Mouse (Mus musculus): ENCODE data around the gene Hsf4.

Gene Hsf4

GRCm38 (mm10) chr8:105259721-105260320 is 9.8 kb upstream of the Hsf4 start:
- DNase-seq: peak; percentile 79

- no peak for DNase-seq
These were observed 9.1 kb upstream of the Hsf4 start for GRCm38 (mm10) chr8:105260371-105261099.

DNA sequence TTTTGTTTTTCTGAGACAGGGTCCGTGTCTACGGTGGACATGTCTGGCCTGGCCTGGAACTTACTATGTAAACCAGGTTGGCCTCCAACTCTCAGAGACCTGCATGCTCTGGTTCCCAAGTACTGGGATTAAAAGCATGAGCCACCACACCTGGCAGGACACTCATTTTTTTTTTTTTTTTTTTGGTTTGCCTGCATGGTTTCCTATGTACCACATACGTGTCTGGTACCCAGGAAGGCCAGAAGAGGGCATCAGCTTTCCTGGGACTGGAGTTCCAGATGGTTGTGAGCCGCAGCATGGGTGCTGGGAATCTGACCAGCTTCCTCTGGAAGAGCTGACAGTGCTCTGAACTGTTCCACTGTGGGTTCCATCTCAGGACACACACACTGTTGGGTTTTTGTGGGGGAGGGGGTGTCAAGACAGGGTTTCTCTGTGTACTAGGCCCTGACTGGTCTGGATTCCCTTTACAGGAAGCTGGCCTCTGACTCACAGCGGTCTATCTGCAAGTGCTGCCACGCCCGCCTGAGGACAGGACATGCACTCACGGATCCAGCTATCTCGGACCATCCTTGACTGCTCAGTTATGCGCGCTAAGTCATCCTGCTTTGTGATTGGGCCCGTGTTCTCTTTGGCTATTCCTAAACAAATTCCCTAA is 8.1 kb upstream of the Hsf4 start:
- no peak for DNase-seq

DNA sequence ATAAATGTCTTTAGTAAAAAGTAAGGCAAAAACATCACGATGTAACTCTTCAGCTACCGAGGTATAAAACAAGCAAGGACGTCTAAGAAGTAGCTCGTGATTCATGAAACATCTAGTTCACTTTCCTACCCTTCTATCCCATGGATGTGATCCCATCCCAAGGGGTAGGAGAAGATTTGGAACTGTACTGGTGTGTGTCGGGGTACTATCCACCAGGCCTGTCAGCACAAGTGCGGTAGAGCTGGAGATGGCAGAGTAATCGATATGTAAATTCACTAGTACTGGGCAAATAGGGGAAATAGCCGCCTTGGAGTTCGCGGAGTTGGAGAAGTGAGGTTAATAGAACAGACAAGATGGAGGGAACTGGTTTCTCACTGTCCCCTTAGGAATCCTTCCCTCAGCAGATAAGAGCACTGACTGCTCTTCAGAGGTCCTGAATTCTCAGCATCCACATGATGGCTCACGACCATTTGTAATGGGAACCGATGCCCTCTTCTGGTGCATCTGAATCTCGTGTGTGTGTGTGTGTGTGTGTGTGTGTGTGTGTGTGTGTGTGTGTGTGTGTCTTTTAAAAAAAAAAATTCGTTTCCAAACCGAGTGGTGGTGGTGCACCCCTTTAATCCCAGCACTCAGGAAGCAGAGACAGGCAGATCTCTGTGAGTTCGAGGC is 6.2 kb upstream of the Hsf4 start:
- no peak for DNase-seq

DNA sequence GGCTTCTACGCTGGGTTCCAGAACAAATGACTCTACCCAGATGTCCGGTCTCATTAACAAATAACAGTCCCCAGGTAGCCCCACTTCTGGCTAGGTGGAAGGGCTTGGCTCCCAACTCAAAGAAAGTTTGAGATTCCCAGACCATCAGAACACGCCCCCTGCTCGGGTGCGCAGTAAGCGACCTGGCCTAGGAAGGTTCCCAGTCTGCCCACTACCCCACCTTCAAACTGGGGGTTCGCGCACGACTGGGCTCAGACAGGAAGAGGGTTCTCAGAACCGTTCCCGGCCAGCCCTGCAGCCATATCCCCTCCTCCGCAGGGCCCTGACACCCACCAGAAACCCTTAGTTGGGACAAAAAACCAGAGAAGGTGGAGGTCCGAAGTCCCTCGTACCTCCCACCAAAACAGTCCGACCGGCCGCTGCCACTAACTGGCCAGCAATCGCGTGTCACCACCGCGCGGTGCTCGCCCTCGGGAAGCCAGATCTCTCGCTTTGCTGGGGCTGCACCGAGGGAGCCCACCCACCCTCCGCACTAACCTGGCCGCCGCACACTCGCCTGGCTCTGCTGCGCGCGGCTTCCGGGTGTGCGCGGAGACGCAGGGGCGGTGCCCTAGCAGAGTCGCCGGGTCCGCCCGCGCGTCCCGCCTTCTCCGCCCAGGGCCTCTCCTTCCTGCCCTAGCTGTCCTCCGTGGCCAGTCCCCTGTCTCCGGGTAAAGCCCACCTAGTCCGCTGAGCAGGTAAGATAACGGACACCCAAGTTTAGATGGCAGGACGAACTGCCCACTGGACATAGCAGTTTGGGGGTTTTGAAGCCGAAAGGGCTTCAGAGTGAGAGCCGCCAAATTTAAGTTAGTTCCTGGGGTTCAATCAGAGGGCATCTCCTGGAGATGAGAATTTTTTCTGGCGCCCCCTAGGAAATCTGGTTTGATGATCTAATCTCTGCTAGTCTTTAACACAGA is 5.3 kb upstream of the Hsf4 start, which contains the start of the genes Tradd and Fbxl8:
Gene Tradd, minus strand, starts transcription at position 586 of the 959 bp plus-strand sequence.
Gene Fbxl8, plus strand, starts transcription at position 625 of the 959 bp plus-strand sequence.
- DNase-seq: peak; percentile 78

DNA sequence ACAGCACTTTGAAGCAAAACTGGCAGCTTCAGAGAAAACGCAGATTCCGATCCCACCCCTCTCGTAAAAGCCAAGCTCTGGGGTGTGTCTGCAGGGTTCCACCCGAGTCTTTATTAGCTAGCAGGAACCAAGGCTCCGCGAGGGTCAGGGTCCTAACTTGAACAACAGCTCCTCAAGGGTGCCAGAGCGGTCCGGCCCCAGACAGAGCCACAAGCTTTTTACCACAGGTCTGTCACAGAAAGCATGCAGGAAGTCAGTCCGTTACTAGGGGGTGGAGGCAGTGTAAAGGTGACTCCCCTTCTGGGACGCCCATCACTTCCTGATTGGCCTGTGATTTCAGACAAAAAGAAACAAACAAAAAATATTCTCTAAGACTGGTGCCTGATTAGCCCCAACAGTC is 4.5 kb upstream of the Hsf4 start:
- DNase-seq: peak; percentile 57

GRCm38 (mm10) chr8:105266775-105267174 is 2.8 kb upstream of the Hsf4 start:
- DNase-seq: peak; percentile 40

- no peak for DNase-seq
These were observed 1.1 kb upstream of the Hsf4 start for GRCm38 (mm10) chr8:105268342-105269074.

DNA sequence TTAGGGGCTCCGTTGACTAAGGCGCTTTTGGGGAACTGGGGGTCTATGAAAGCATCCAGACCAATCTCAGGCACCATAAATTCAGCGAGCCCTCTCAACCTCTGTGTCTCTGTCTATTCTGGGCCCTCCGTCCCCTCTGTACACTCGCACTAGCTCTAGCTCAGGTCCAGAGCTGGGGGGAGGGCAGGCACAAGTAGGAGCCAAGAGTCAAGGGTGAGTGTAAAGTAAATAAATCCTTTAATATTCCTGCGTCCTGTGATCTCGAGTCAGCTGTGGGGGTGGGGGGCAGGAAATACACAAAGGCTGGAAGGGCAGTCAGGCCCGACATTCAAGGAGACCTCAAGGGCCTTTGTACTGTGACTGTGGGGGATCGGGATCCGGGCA is 534 bp upstream of the Hsf4 start:
- DNase-seq: no peak

GRCm38 (mm10) chr8:105270101-105270915 is 707 bp downstream of the Hsf4 start:
- no peak for DNase-seq

- no peak for DNase-seq
These were observed 1.2 kb downstream of the Hsf4 start for GRCm38 (mm10) chr8:105270916-105271186.

DNA sequence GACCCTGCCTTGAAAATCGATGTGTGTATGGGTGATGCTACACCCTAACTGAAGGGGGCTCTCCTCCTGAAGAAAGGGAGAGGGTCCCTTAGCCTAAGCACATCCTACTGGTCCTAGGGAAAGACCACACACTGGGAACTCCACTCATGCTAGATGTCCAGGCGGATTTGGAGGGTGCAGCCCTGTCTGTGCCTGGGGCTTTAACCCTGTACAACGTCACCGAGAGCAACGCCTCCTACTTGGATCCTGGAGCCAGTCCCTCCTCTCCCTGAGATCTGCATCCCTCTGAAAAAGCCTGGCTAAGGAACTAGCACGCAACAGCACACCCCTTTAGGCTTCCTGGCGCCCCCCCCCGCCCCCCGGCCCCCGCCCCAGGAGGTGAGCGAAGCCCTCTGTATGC is 5.8 kb downstream of the Hsf4 start:
- no peak for DNase-seq

DNA sequence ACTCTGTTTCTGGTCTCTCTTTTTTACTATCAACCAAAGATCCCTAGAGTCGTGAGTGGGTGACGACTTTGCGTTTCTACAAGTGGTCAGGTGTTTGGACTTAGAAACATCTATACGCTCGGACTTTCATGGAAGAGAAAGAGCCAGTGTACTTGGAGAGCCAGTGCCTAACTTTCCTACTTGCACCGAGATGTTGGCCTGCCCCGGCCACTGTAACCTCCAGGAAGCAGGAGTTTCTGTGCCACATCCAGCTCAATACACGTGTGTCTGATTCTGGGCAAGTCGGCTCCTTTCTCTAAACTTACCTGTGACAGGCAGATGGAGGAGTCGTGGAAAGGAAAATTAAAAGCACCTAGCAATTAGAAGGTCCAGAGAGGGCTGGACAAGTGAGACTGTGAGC is 6.2 kb downstream of the Hsf4 start, which contains the start of gene Nol3:
Gene Nol3, plus strand, starts transcription at position 301 of the 400 bp plus-strand sequence.
- no peak for DNase-seq

GRCm38 (mm10) chr8:105276292-105277120 is 6.9 kb downstream of the Hsf4 start:
- DNase-seq: peak; percentile 54

DNA sequence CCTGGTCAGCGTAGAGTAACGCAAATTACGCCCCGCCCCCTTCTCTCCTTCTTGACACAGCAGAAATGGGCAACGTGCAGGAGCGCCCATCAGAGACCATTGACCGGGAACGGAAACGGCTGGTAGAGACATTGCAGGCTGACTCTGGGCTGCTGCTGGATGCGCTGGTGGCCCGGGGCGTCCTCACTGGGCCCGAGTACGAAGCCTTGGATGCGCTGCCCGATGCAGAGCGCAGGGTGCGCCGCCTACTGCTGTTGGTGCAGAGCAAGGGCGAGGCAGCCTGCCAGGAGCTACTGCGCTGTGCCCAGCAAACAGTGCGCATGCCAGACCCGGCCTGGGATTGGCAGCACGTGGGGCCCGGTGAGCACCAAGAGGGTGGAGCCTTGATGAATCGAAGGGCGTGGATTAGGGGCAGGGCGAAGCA is 9.3 kb downstream of the Hsf4 start:
- DNase-seq: no peak

DNA sequence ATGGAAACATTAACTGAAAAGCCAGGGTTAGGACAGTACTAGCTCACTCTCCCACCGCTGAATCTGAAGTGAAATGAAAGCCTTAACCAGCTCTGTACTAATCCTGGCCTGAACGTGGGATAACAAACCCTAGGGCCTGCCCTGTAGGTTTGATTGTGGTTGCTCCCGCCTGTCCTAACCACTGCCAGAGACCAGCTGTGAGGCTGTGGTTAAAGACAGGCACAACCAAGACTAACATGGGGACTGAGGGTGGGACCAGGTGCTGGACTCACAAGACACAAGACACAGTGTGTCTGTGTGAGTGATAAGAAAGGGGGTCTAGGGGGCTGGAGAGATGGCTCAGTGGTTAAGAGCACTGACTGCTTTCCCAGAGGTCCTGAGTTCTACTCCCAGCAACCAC is 11.0 kb downstream of the Hsf4 start:
- no peak for DNase-seq

DNA sequence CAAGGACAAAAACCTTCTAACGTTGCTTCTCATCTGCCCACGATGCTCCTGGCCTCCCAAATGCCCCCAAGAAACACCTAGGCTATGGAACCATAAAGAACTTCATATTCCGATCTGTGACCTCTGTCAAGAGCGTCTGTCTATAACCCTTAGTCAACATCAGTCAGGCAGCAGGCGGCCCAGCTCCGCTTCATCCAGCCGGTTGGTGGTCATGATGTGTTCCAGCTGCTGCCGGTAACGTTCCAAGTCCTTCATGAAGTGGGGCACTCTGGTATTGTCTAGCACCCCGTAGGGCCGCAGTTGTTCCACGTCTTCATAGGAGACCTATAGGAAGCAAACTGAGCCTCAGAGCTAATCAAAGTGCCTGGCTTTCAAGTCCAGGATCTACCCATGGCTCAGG is 12.2 kb downstream of the Hsf4 start:
- no peak for DNase-seq

- no peak for DNase-seq
These were observed 12.6 kb downstream of the Hsf4 start for GRCm38 (mm10) chr8:105282239-105282638.

- no peak for DNase-seq
These were observed 13.5 kb downstream of the Hsf4 start for GRCm38 (mm10) chr8:105283074-105283473.

DNA sequence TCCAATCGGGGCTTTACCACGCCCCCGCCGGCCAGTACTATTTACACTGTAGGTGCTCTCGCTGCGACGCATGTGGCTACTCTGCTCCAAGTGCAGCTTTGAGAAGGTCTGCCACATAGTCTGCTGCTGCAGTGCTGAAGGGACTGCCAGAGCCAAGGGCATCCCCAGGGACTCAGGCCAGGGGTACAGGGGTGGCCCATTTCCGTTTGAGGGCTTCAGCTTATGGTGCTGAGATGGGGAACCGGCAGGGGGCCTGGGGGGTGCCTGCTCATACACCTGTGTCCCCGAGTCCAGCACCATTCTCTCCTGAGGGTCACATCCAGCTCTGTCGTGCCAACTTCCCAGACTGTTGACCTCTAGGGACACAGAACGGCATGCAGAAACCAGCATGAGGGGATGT is 15.9 kb downstream of the Hsf4 start:
- DNase-seq: no peak
